Mouse (Mus musculus): Measurements from ENCODE around the gene Kmt2c. TPM values are rescaled to one million over a fixed set of nuclear protein-coding genes. Genes with fewer than 3 reads are reported as not detected.

Kmt2c gene
- polyA plus RNA-seq, 1 experiment from 2014 or later, result 5.8 TPM

- 79% methylated on average over 11 of the region's 11 CpGs for WGBS (ENCODE audit: insufficient replicate concordance)
- no peak overlapping the region for H3K4me3 ChIP-seq (replicated peaks)
- H3K4me2 ChIP-seq, result no peak overlapping the region
- no peak overlapping the region for H3K9ac ChIP-seq
- no peaks in the 10 kb centered on the region for H3K27me3 ChIP-seq
- H3K4me1 ChIP-seq (replicated peaks), result no peaks in the 10 kb centered on the region
- no peaks in the 10 kb centered on the region for H3K9me3 ChIP-seq (replicated peaks)
- no peak for ATAC-seq (ENCODE audit: insufficient read depth)
- no peak overlapping the region for H3K27ac ChIP-seq (replicated peaks)
- no peaks in the 10 kb centered on the region for H3K36me3 ChIP-seq (replicated peaks)
These were observed 17.8 kb upstream of the Kmt2c start for GRCm38 (mm10) chr5:25516301-25516895.

- Histone ChIP-seq H3K9me3 (replicated peaks) (no peaks in the 10 kb centered on the region), H3K27ac (replicated peaks) (no peak within 1 kb of the TSS), H3K27me3 (no peaks in the 10 kb centered on the region), H3K4me2 (no peak within 1 kb of the TSS), H3K36me3 (replicated peaks) (no peaks in the 10 kb centered on the region), H3K9ac (no peak within 1 kb of the TSS), H3K4me1 (replicated peaks) (no peaks in the 10 kb centered on the region), H3K4me3 (replicated peaks) (no peak within 1 kb of the TSS)
- no peak for ATAC-seq (ENCODE audit: insufficient read depth)
- WGBS (ENCODE audit: insufficient replicate concordance), result 69% methylated on average over 5 of the region's 5 CpGs
These were observed 17.2 kb upstream of the Kmt2c start, which contains the start of gene Cct8l1 for GRCm38 (mm10) chr5:25515767-25516166. Gene Cct8l1 (plus strand): TSS chr5:25516067.

GRCm38 (mm10) chr5:25506041-25506440, 7.5 kb upstream of the Kmt2c start:
- WGBS (ENCODE audit: insufficient replicate concordance), result 76% methylated on average over 5 of the region's 5 CpGs
- Histone ChIP-seq H3K9ac (no peak overlapping the region), H3K4me1 (replicated peaks) (no peaks in the 10 kb centered on the region), H3K9me3 (replicated peaks) (no peaks in the 10 kb centered on the region), H3K4me2 (no peak overlapping the region), H3K36me3 (replicated peaks) (no peaks in the 10 kb centered on the region), H3K4me3 (replicated peaks) (no peak overlapping the region), H3K27ac (replicated peaks) (no peak overlapping the region), H3K27me3 (no peaks in the 10 kb centered on the region)
- ATAC-seq (ENCODE audit: insufficient read depth), result no peak

- Histone ChIP-seq H3K4me3 (replicated peaks) (peak overlapping the region; percentile 99), H3K9me3 (replicated peaks) (no peaks in the 10 kb centered on the region), H3K27ac (replicated peaks) (peak overlapping the region; percentile 100; the same call in 1 of the 2 replicates), H3K9ac (0 out of 2 replicates have a peak overlapping the region, but pooled peaks have one; percentile 96), H3K4me1 (replicated peaks) (peaks cover 19% of the 10 kb centered on the region), H3K4me2 (peak overlapping the region; percentile 96), H3K36me3 (replicated peaks) (no peaks in the 10 kb centered on the region), H3K27me3 (no peaks in the 10 kb centered on the region)
- no peak for ATAC-seq (ENCODE audit: insufficient read depth)
- 61% methylated on average over 7 of the region's 7 CpGs for WGBS (ENCODE audit: insufficient replicate concordance)
These were observed 2.1 kb upstream of the Kmt2c start for GRCm38 (mm10) chr5:25500686-25501085.

- Histone ChIP-seq H3K4me1 (replicated peaks) (peaks cover 22% of the 10 kb centered on the region), H3K9ac (peak overlapping the region; percentile 96), H3K9me3 (replicated peaks) (no peaks in the 10 kb centered on the region), H3K27ac (replicated peaks) (peak overlapping the region; percentile 100), H3K4me2 (peak overlapping the region; percentile 96), H3K27me3 (no peaks in the 10 kb centered on the region), H3K36me3 (replicated peaks) (no peaks in the 10 kb centered on the region), H3K4me3 (replicated peaks) (peak overlapping the region; percentile 99)
- WGBS (ENCODE audit: insufficient replicate concordance), result under 1% methylated on average over 90 of the region's 90 CpGs
- ATAC-seq (ENCODE audit: insufficient read depth), result peak; percentile 78
These were observed 1.1 kb upstream of the Kmt2c start for GRCm38 (mm10) chr5:25499423-25500398.

- Histone ChIP-seq H3K9ac (peak overlapping the region; percentile 97), H3K27me3 (no peaks in the 10 kb centered on the region), H3K27ac (replicated peaks) (peak overlapping the region; percentile 100), H3K4me3 (replicated peaks) (peak overlapping the region; percentile 99), H3K4me1 (replicated peaks) (peaks cover 28% of the 10 kb centered on the region), H3K4me2 (peak overlapping the region; percentile 96), H3K36me3 (replicated peaks) (no peaks in the 10 kb centered on the region), H3K9me3 (replicated peaks) (no peaks in the 10 kb centered on the region)
- peak; percentile 75 for ATAC-seq (ENCODE audit: insufficient read depth)
- under 1% methylated on average over 48 of the region's 87 CpGs for WGBS (ENCODE audit: insufficient replicate concordance)
These were observed 339 bp upstream of the Kmt2c start for GRCm38 (mm10) chr5:25498821-25499422.

- Histone ChIP-seq H3K4me3 (replicated peaks) (peak overlapping the region; percentile 99), H3K9ac (peak overlapping the region; percentile 97), H3K9me3 (replicated peaks) (no peaks in the 10 kb centered on the region), H3K36me3 (replicated peaks) (no peaks in the 10 kb centered on the region), H3K4me2 (peak overlapping the region; percentile 96), H3K27ac (replicated peaks) (peak overlapping the region; percentile 100), H3K4me1 (replicated peaks) (peaks cover 34% of the 10 kb centered on the region), H3K27me3 (no peaks in the 10 kb centered on the region)
- ATAC-seq (ENCODE audit: insufficient read depth), result peak; percentile 53
- WGBS (ENCODE audit: insufficient replicate concordance), result under 1% methylated on average over 78 of the region's 78 CpGs
These were observed 750 bp downstream of the Kmt2c start for GRCm38 (mm10) chr5:25497720-25498345.

- peak overlapping the region; percentile 100 for H3K27ac ChIP-seq (replicated peaks)
- H3K27me3 ChIP-seq, result no peaks in the 10 kb centered on the region
- H3K9me3 ChIP-seq (replicated peaks), result no peaks in the 10 kb centered on the region
- under 1% methylated on average over 10 of the region's 10 CpGs for WGBS (ENCODE audit: insufficient replicate concordance)
- peak overlapping the region; percentile 99 for H3K4me3 ChIP-seq (replicated peaks)
- peak overlapping the region; percentile 96 for H3K4me2 ChIP-seq
- no peaks in the 10 kb centered on the region for H3K36me3 ChIP-seq (replicated peaks)
- ATAC-seq (ENCODE audit: insufficient read depth), result no peak
- peak overlapping the region; percentile 97 for H3K9ac ChIP-seq
- peaks cover 35% of the 10 kb centered on the region for H3K4me1 ChIP-seq (replicated peaks)
These were observed 1.2 kb downstream of the Kmt2c start for GRCm38 (mm10) chr5:25497369-25497719.

GRCm38 (mm10) chr5:25496652-25497051, 1.9 kb downstream of the Kmt2c start:
- WGBS (ENCODE audit: insufficient replicate concordance), result 26% methylated on average over 2 of the region's 2 CpGs
- Histone ChIP-seq H3K4me3 (replicated peaks) (peak overlapping the region; percentile 99), H3K4me2 (peak overlapping the region; percentile 96), H3K27ac (replicated peaks) (0 out of 2 replicates have a peak overlapping the region, but pooled peaks have one; percentile 100), H3K27me3 (no peaks in the 10 kb centered on the region), H3K36me3 (replicated peaks) (no peaks in the 10 kb centered on the region), H3K4me1 (replicated peaks) (peaks cover 42% of the 10 kb centered on the region), H3K9me3 (replicated peaks) (no peaks in the 10 kb centered on the region), H3K9ac (peak overlapping the region; percentile 97; the same call in 1 of the 2 replicates)
- no peak for ATAC-seq (ENCODE audit: insufficient read depth)

GRCm38 (mm10) chr5:25478863-25479262, 19.7 kb downstream of the Kmt2c start:
- ATAC-seq (ENCODE audit: insufficient read depth), result no peak
- Histone ChIP-seq H3K4me1 (replicated peaks) (peaks cover 23% of the 10 kb centered on the region), H3K27ac (replicated peaks) (no peak overlapping the region), H3K9ac (no peak overlapping the region), H3K36me3 (replicated peaks) (no peaks in the 10 kb centered on the region), H3K4me3 (replicated peaks) (no peak overlapping the region), H3K9me3 (replicated peaks) (no peaks in the 10 kb centered on the region), H3K4me2 (no peak overlapping the region), H3K27me3 (no peaks in the 10 kb centered on the region)

All from liver, embryonic 15.5 days (tissue).